Mouse (Mus musculus) limb, embryonic 12.5 days (tissue): ENCODE data around the gene Ugt1a1. TPM values are rescaled to one million over a fixed set of nuclear protein-coding genes. Genes with fewer than 3 reads are reported as not detected.
"Not testable (repeated sequence)": the region's sequence is repeated elsewhere in the genome, so short reads cannot be mapped to it uniquely, and the experiment has no call there.

Experiments
- ATAC-seq: fragments of 200-750 bp; cut with Nextera tagmentation; 2 replicates; pipeline ENCODE4 v1.8.0; 2017; ENCODE audit warnings: low read depth, moderate TSS enrichment; ENCODE audit not compliant: insufficient number of reproducible peaks, insufficient read depth, low FRiP score, low TSS enrichment
- H3K27ac ChIP-seq: fragments of 300-500 bp; sonication (generic); 2 replicates; pipeline ENCODE4 v1.5.1; 2016; ENCODE audit warnings: mild to moderate bottlenecking, moderate library complexity
- H3K27me3 ChIP-seq: fragments of 300-500 bp; sonication (generic); 2 replicates; pipeline ENCODE4 v1.6.1; 2016; ENCODE audit warnings: mild to moderate bottlenecking, moderate library complexity
- H3K36me3 ChIP-seq: fragments of 300-500 bp; sonication (generic); 2 replicates; pipeline ENCODE4 v1.6.1; 2016; ENCODE audit warnings: mild to moderate bottlenecking, moderate library complexity
- H3K4me1 ChIP-seq: fragments of 300-500 bp; sonication (generic); replicated peaks from 2 replicates; pipeline ENCODE4 v1.6.1; 2016
- H3K4me2 ChIP-seq: fragments of 300-500 bp; sonication (generic); 2 replicates; pipeline ENCODE4 v1.6.1; 2016; ENCODE audit warnings: mild to moderate bottlenecking, moderate library complexity
- H3K4me3 ChIP-seq: fragments of 300-500 bp; sonication (generic); replicated peaks from 2 replicates; pipeline ENCODE4 v1.5.1; 2016; ENCODE audit warnings: mild to moderate bottlenecking
- H3K9ac ChIP-seq: fragments of 300-500 bp; sonication (generic); replicated peaks from 2 replicates; pipeline ENCODE4 v1.6.1; 2016; ENCODE audit warnings: mild to moderate bottlenecking, moderate library complexity
- H3K9me3 ChIP-seq: fragments of 300-500 bp; sonication (generic); 2 replicates; pipeline ENCODE4 v1.6.1; 2016; ENCODE audit warnings: mild to moderate bottlenecking, moderate library complexity
- WGBS: fragments of 180-500 bp; shearing (Covaris S2); methylation state at CpG from one replicate; pipeline ENCODE4 v1.1.7; 2016; 5-methylcytosine and 5-hydroxymethylcytosine counted together
- polyA plus RNA-seq: library from polyadenylated mRNA; unstranded; fragments of >200 nt; fragmentation: Nextera tagmentation; extraction: Ambion mirVana; gene quantifications from 2 replicates; pipeline ENCODE4 v1.2.1, GENCODE M21; 2016

Ugt1a1 gene
- not detected in 2 replicates for polyA plus RNA-seq

GRCm38 (mm10) chr1:88211812-88212211 is at the start of gene Ugt1a1:
Gene Ugt1a1, plus strand, starts transcription at chr1:88211959.
- peaks cover 52% of the 10 kb centered on the region for H3K9me3 ChIP-seq
- WGBS, result 67% methylated on average over 8 of the region's 8 CpGs
- H3K4me3 ChIP-seq, result no peak within 1 kb of the TSS
- no peaks in the 10 kb centered on the region for H3K4me1 ChIP-seq
- no peaks in the 10 kb centered on the region for H3K27me3 ChIP-seq
- no peaks in the 10 kb centered on the region for H3K36me3 ChIP-seq
- H3K9ac ChIP-seq, result no peak within 1 kb of the TSS
- H3K4me2 ChIP-seq, result no peak within 1 kb of the TSS
- ATAC-seq, result no peak
- no peak within 1 kb of the TSS for H3K27ac ChIP-seq

GRCm38 (mm10) chr1:88165711-88166110 is 46.0 kb upstream of the Ugt1a1 start, which contains the start of gene Ugt1a5:
Gene Ugt1a5, plus strand, starts transcription at chr1:88166012.
- WGBS, result 72% methylated on average over 5 of the region's 5 CpGs
- no peaks in the 10 kb centered on the region for H3K27me3 ChIP-seq
- no peak within 1 kb of the TSS for H3K27ac ChIP-seq
- no peaks in the 10 kb centered on the region for H3K9me3 ChIP-seq
- H3K9ac ChIP-seq, result no peak within 1 kb of the TSS
- H3K4me1 ChIP-seq, result no peaks in the 10 kb centered on the region
- no peaks in the 10 kb centered on the region for H3K36me3 ChIP-seq
- no peak within 1 kb of the TSS for H3K4me2 ChIP-seq
- no peak for ATAC-seq
- no peak within 1 kb of the TSS for H3K4me3 ChIP-seq

- not testable (repeated sequence) for H3K4me1 ChIP-seq, H3K4me3 ChIP-seq, H3K27me3 ChIP-seq, ATAC-seq, H3K27ac ChIP-seq, H3K36me3 ChIP-seq, H3K4me2 ChIP-seq, H3K9ac ChIP-seq
- 86% methylated on average over 7 of the region's 7 CpGs for WGBS
- H3K9me3 ChIP-seq, result peaks cover 11% of the 10 kb centered on the region
These were observed 39.6 kb upstream of the Ugt1a1 start for GRCm38 (mm10) chr1:88172190-88172589.

GRCm38 (mm10) chr1:88179657-88180056 is 32.1 kb upstream of the Ugt1a1 start:
- Histone ChIP-seq H3K27ac (no peak overlapping the region), H3K36me3 (no peaks in the 10 kb centered on the region), H3K4me2 (no peak overlapping the region), H3K9ac (no peak overlapping the region), H3K4me1 (no peaks in the 10 kb centered on the region), H3K27me3 (no peaks in the 10 kb centered on the region), H3K9me3 (peaks cover 25% of the 10 kb centered on the region), H3K4me3 (no peak overlapping the region)
- ATAC-seq, result no peak
- 89% methylated on average over 1 of the region's 1 CpGs for whole genome bisulfite sequencing

- H3K4me3 ChIP-seq, result no peak overlapping the region
- no peak overlapping the region for H3K4me2 ChIP-seq
- no peak overlapping the region for H3K9ac ChIP-seq
- H3K36me3 ChIP-seq, result no peaks in the 10 kb centered on the region
- H3K27me3 ChIP-seq, result no peaks in the 10 kb centered on the region
- no peaks in the 10 kb centered on the region for H3K9me3 ChIP-seq
- ATAC-seq, result no peak
- H3K4me1 ChIP-seq, result no peaks in the 10 kb centered on the region
- no peak overlapping the region for H3K27ac ChIP-seq
- WGBS, result 83% methylated on average over 5 of the region's 5 CpGs
These were observed 25.3 kb upstream of the Ugt1a1 start for GRCm38 (mm10) chr1:88186325-88186935.

GRCm38 (mm10) chr1:88192136-88192535 is 19.6 kb upstream of the Ugt1a1 start:
- Histone ChIP-seq H3K9ac (no peak overlapping the region), H3K4me3 (no peak overlapping the region), H3K4me1 (no peaks in the 10 kb centered on the region), H3K27me3 (no peaks in the 10 kb centered on the region), H3K36me3 (no peaks in the 10 kb centered on the region), H3K27ac (no peak overlapping the region), H3K4me2 (no peak overlapping the region), H3K9me3 (no peaks in the 10 kb centered on the region)
- 72% methylated on average over 3 of the region's 3 CpGs for WGBS
- ATAC-seq, result no peak

- 89% methylated on average over 1 of the region's 1 CpGs for WGBS
- H3K4me1 ChIP-seq, result no peaks in the 10 kb centered on the region
- H3K36me3 ChIP-seq, result no peaks in the 10 kb centered on the region
- H3K27me3 ChIP-seq, result no peaks in the 10 kb centered on the region
- no peak overlapping the region for H3K4me3 ChIP-seq
- no peaks in the 10 kb centered on the region for H3K9me3 ChIP-seq
- no peak overlapping the region for H3K27ac ChIP-seq
- no peak overlapping the region for H3K9ac ChIP-seq
- ATAC-seq, result no peak
- H3K4me2 ChIP-seq, result no peak overlapping the region
These were observed 16.1 kb upstream of the Ugt1a1 start for GRCm38 (mm10) chr1:88195687-88196086.

- Histone ChIP-seq H3K9ac (no peak overlapping the region), H3K4me1 (no peaks in the 10 kb centered on the region), H3K9me3 (no peaks in the 10 kb centered on the region), H3K36me3 (no peaks in the 10 kb centered on the region), H3K27me3 (no peaks in the 10 kb centered on the region), H3K27ac (no peak overlapping the region), H3K4me3 (no peak overlapping the region), H3K4me2 (no peak overlapping the region)
- no peak for ATAC-seq
- WGBS, result 73% methylated on average over 3 of the region's 3 CpGs
These were observed 14.3 kb upstream of the Ugt1a1 start for GRCm38 (mm10) chr1:88197443-88197842.

GRCm38 (mm10) chr1:88199996-88200395 is 11.8 kb upstream of the Ugt1a1 start:
- Histone ChIP-seq H3K36me3 (no peaks in the 10 kb centered on the region), H3K4me3 (no peak overlapping the region), H3K9me3 (peaks cover 15% of the 10 kb centered on the region), H3K9ac (no peak overlapping the region), H3K27ac (no peak overlapping the region), H3K27me3 (no peaks in the 10 kb centered on the region), H3K4me2 (no peak overlapping the region), H3K4me1 (0 out of 2 replicates have a peak, but pooled peaks cover under 1% of the 10 kb centered on the region)
- no peak for ATAC-seq
- 83% methylated on average over 2 of the region's 2 CpGs for WGBS

- no peak within 1 kb of the TSS for H3K4me2 ChIP-seq
- 85% methylated on average over 7 of the region's 7 CpGs for WGBS
These were observed 11.3 kb upstream of the Ugt1a1 start, which contains the start of gene Ugt1a2 for GRCm38 (mm10) chr1:88200456-88200855. Gene Ugt1a2, plus strand, starts transcription at chr1:88200601.

GRCm38 (mm10) chr1:88205294-88205922 is 6.4 kb upstream of the Ugt1a1 start, which contains the start of gene Dnajb3:
Gene Dnajb3, minus strand, starts transcription at chr1:88205782.
- Histone ChIP-seq H3K27me3 (no peaks in the 10 kb centered on the region), H3K9ac (peak within 1 kb of the TSS; percentile 68), H3K36me3 (no peaks in the 10 kb centered on the region), H3K27ac (peak within 1 kb of the TSS; percentile 24; the same call in 1 of the 2 replicates), H3K4me3 (peak within 1 kb of the TSS; percentile 45), H3K4me1 (0 out of 2 replicates have a peak, but pooled peaks cover 4% of the 10 kb centered on the region), H3K9me3 (peaks cover 16% of the 10 kb centered on the region), H3K4me2 (peak within 1 kb of the TSS; percentile 66)
- peak; percentile 99 for ATAC-seq
- 6% methylated on average over 62 of the region's 62 CpGs for WGBS

More at GRCm38 (mm10) chr1:88200456-88200855, 11.3 kb upstream of the Ugt1a1 start, which contains the start of gene Ugt1a2:
- H3K27ac ChIP-seq, result no peak within 1 kb of the TSS
- no peak for ATAC-seq
- no peaks in the 10 kb centered on the region for H3K27me3 ChIP-seq
- no peak within 1 kb of the TSS for H3K4me3 ChIP-seq
- peaks cover 16% of the 10 kb centered on the region for H3K9me3 ChIP-seq
- H3K4me1 ChIP-seq, result 0 out of 2 replicates have a peak, but pooled peaks cover 4% of the 10 kb centered on the region
- no peaks in the 10 kb centered on the region for H3K36me3 ChIP-seq
- no peak within 1 kb of the TSS for H3K9ac ChIP-seq
